Mouse (Mus musculus) brain, embryonic 14.5 days (tissue): Measurements from ENCODE around the gene Gm4792.

ENCODE experiments used
- CTCF ChIP-seq: fragments of 200-500 bp; IDR thresholded peaks from 2 replicates; pipeline ENCODE4 v1.5.1; 2012; ENCODE audit warnings: inconsistent platforms, mild to moderate bottlenecking, moderate library complexity, borderline replicate concordance; ENCODE audit not compliant: insufficient read depth, insufficient read length; ENCODE audit errors: extremely low read depth
- POLR2A ChIP-seq: fragments of 200-500 bp; IDR thresholded peaks from 2 replicates; pipeline ENCODE4 v1.6.1; 2012; ENCODE audit warnings: mild to moderate bottlenecking, inconsistent platforms, borderline replicate concordance; ENCODE audit not compliant: poor library complexity, insufficient read depth, insufficient read length, severe bottlenecking; ENCODE audit errors: extremely low read depth

GRCm38 (mm10) chr10:94332358-94333137 is 34.0 kb upstream of the Gm4792 start:
- no peak for TF ChIP-seq POLR2A
- TF ChIP-seq CTCF, result peak; percentile 41; the same call in 1 of the 2 replicates
